Mouse (Mus musculus): ENCODE measurements at regions not wholly inside any gene's neighbourhood (a gene's known extent, or its start where the extent isn't known, plus 50 kb on each side); places are given as distances from the start of the nearest gene placed in this dataset.

- in situ Hi-C loops (cut with MboI, MseI): no loop called here
Measured at GRCm38 (mm10) chr9:71058655-71059054, 106.6 kb upstream of the Lipc start.

GRCm38 (mm10) chr9:71056836-71057235 lies 104.8 kb upstream of the Lipc start:
- in situ Hi-C loops (cut with MboI, MseI): no loop called here

GRCm38 (mm10) chr9:71043899-71044298 lies 91.9 kb upstream of the Lipc start:
- in situ Hi-C loops (cut with MboI, MseI): no loop called here

- in situ Hi-C loops (cut with MboI, MseI): no loop called here
Measured at GRCm38 (mm10) chr9:71035286-71035685, 83.3 kb upstream of the Lipc start.

- in situ Hi-C loops (cut with MboI, MseI): no loop called here
Measured at GRCm38 (mm10) chr9:71032156-71032555, 80.1 kb upstream of the Lipc start.

- in situ Hi-C loops (cut with MboI, MseI): no loop called here
Measured at GRCm38 (mm10) chr9:71030203-71030921, 78.3 kb upstream of the Lipc start.

GRCm38 (mm10) chr9:71028102-71028501 lies 76.1 kb upstream of the Lipc start:
- in situ Hi-C loops (cut with MboI, MseI): no loop called here

GRCm38 (mm10) chr9:71027626-71028025 lies 75.6 kb upstream of the Lipc start:
- in situ Hi-C loops (cut with MboI, MseI): no loop called here

GRCm38 (mm10) chr9:71025196-71025595 lies 73.2 kb upstream of the Lipc start:
- in situ Hi-C loops (cut with MboI, MseI): no loop called here

GRCm38 (mm10) chr9:71018206-71018605 lies 66.2 kb upstream of the Lipc start:
- in situ Hi-C loops (cut with MboI, MseI): loop anchor here in 1 of 2 experiments (25.0 kb wide), 1 partner anchor 1481 kb away; no protein-coding TSS in a partner anchor

GRCm38 (mm10) chr9:71017396-71018179 lies 65.6 kb upstream of the Lipc start:
- in situ Hi-C loops (cut with MboI, MseI): loop anchor here in 1 of 2 experiments (25.0 kb wide), 1 partner anchor 1480 kb away; no protein-coding TSS in a partner anchor

- in situ Hi-C loops (cut with MboI, MseI): loop anchor here in 1 of 2 experiments (25.0 kb wide), 1 partner anchor 1479 kb away; no protein-coding TSS in a partner anchor
Measured at GRCm38 (mm10) chr9:71015942-71016341, 63.9 kb upstream of the Lipc start.

GRCm38 (mm10) chr9:71015400-71015799 lies 63.4 kb upstream of the Lipc start:
- in situ Hi-C loops (cut with MboI, MseI): loop anchor here in 1 of 2 experiments (25.0 kb wide), 1 partner anchor 1478 kb away; no protein-coding TSS in a partner anchor

- in situ Hi-C loops (cut with MboI, MseI): loop anchor here in 1 of 2 experiments (25.0 kb wide), 1 partner anchor 1475 kb away; no protein-coding TSS in a partner anchor
Measured at GRCm38 (mm10) chr9:71012399-71012798, 60.4 kb upstream of the Lipc start.

GRCm38 (mm10) chr9:71004631-71005030 lies 52.6 kb upstream of the Lipc start:
- in situ Hi-C loops (cut with MboI, MseI): loop anchor here in 1 of 2 experiments (25.0 kb wide), 1 partner anchor 1467 kb away; no protein-coding TSS in a partner anchor

Data from T-helper 17 cell (primary cell).